Mouse (Mus musculus) gonadal fat pad, adult 2 months (tissue): ENCODE measurements around the gene Grik1. TPM values are rescaled to one million over a fixed set of nuclear protein-coding genes. Genes with fewer than 3 reads are reported as not detected.
A peak's percentile ranks its signal among the peaks of the same experiment; 100 is the strongest.

Source experiments
- DNase-seq: peaks from one replicate; pipeline ENCODE4 v3.0.0-alpha.2; 2012; ENCODE audit warnings: low read depth
- polyA plus RNA-seq: library from polyadenylated mRNA; depleted of rRNA; stranded (reverse); fragments of >200 nt; gene quantifications from 2 replicates; pipeline ENCODE4 v1.2.3, GENCODE M21; 2012; rRNA removed

The Grik1 gene
- 0.08 TPM in 1 of 2 replicates, not detected in the other for polyA plus RNA-seq

- DNase-seq, result no peak
Measured at GRCm38 (mm10) chr16:88290132-88290772, at the start of gene Grik1. Gene Grik1 (minus strand): TSS chr16:88290265.

GRCm38 (mm10) chr16:88294209-88294608 lies 4.1 kb upstream of the Grik1 start:
- DNase-seq, result no peak

GRCm38 (mm10) chr16:88289421-88290081 lies 514 bp downstream of the Grik1 start:
- DNase-seq, result no peak

- no peak for DNase-seq
Measured at GRCm38 (mm10) chr16:88258407-88258806, 31.7 kb downstream of the Grik1 start.

- no peak for DNase-seq
Measured at GRCm38 (mm10) chr16:88257072-88257471, 33.0 kb downstream of the Grik1 start.

GRCm38 (mm10) chr16:88256101-88256500 lies 34.0 kb downstream of the Grik1 start:
- no peak for DNase-seq

- peak; percentile 79 for DNase-seq
Measured at GRCm38 (mm10) chr16:88252676-88253075, 37.4 kb downstream of the Grik1 start.

GRCm38 (mm10) chr16:88251049-88251448 lies 39.0 kb downstream of the Grik1 start:
- no peak for DNase-seq

- no peak for DNase-seq
Measured at GRCm38 (mm10) chr16:88249825-88250224, 40.2 kb downstream of the Grik1 start.

GRCm38 (mm10) chr16:88247586-88247985 lies 42.5 kb downstream of the Grik1 start:
- no peak for DNase-seq

- no peak for DNase-seq
Measured at GRCm38 (mm10) chr16:88244658-88245057, 45.4 kb downstream of the Grik1 start.

GRCm38 (mm10) chr16:88225616-88226015 lies 64.4 kb downstream of the Grik1 start:
- DNase-seq, result no peak

- DNase-seq, result no peak
Measured at GRCm38 (mm10) chr16:88221932-88222331, 68.1 kb downstream of the Grik1 start.

GRCm38 (mm10) chr16:88212531-88212930 lies 77.5 kb downstream of the Grik1 start:
- DNase-seq, result no peak

- no peak for DNase-seq
Measured at GRCm38 (mm10) chr16:88211852-88212251, 78.2 kb downstream of the Grik1 start.

GRCm38 (mm10) chr16:88204400-88204799 lies 85.7 kb downstream of the Grik1 start:
- no peak for DNase-seq

- no peak for DNase-seq
Measured at GRCm38 (mm10) chr16:88203985-88204384, 86.1 kb downstream of the Grik1 start.

- no peak for DNase-seq
Measured at GRCm38 (mm10) chr16:88187433-88188037, 102.5 kb downstream of the Grik1 start.

- no peak for DNase-seq
Measured at GRCm38 (mm10) chr16:88178813-88179212, 111.3 kb downstream of the Grik1 start.

GRCm38 (mm10) chr16:88177364-88177763 lies 112.7 kb downstream of the Grik1 start:
- DNase-seq, result no peak

GRCm38 (mm10) chr16:88174083-88174721 lies 115.9 kb downstream of the Grik1 start:
- no peak for DNase-seq

GRCm38 (mm10) chr16:88166547-88166946 lies 123.5 kb downstream of the Grik1 start:
- DNase-seq, result no peak

- no peak for DNase-seq
Measured at GRCm38 (mm10) chr16:88142574-88142973, 147.5 kb downstream of the Grik1 start.
